ENCODE assay signal across 19 mouse cellular contexts in the genomic region with DNA sequence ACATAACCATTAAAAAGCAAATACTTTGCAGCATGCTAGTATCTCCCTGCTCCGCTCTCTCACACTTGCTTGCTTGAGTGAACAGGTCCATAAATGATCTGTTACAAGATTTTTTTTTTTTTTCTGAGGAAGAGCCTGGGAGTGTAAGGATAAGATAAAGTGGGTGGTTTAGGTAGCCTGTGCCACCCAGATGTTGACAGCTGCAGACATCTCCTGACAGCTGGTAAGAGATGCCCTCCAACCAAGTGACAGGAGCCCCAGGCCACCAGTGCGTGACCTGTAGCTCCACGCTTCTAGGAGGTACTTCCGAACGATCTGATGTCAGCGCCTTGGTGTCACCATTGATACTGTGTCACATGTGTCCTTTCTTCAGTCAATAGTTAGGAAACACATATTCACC.
"Had no signal": no experiment of that assay in that cellular context is flagged by ENCODE, and none has a peak within 500 bp of the region (broad histone marks: within the 10 kb centered on the region; RNA-seq: fewer than 3 reads in every experiment).

No protein-coding gene starts in this region.

- H3K4me1 ChIP-seq: intestine, embryonic 15.5 days; limb, embryonic 13.5 days; midbrain, embryonic 12.5 days; midbrain, embryonic 15.5 days; neural tube, embryonic 13.5 days; stomach, embryonic 15.5 days had no signal

- H3K27me3 ChIP-seq: intestine, embryonic 15.5 days; limb, embryonic 13.5 days; megakaryocyte, embryonic 14.5 days; midbrain, embryonic 12.5 days; midbrain, embryonic 15.5 days; neural tube, embryonic 13.5 days; stomach, embryonic 15.5 days had no signal

- H3K9ac ChIP-seq: intestine, embryonic 15.5 days; limb, embryonic 13.5 days; lung, embryonic 14.5 days; midbrain, embryonic 12.5 days; midbrain, embryonic 15.5 days; neural tube, embryonic 13.5 days; stomach, embryonic 15.5 days had no signal

- ATAC-seq: intestine, embryonic 15.5 days; lung, postnatal 0 days; midbrain, embryonic 15.5 days had no signal

- H3K4me3 ChIP-seq: intestine, embryonic 15.5 days; limb, embryonic 10.5 days; limb, embryonic 13.5 days; megakaryocyte, embryonic 14.5 days; midbrain, embryonic 12.5 days; midbrain, embryonic 15.5 days; myocyte; neural tube, embryonic 13.5 days; stomach, embryonic 15.5 days had no signal

- H3K9me3 ChIP-seq: intestine, embryonic 15.5 days; limb, embryonic 10.5 days; limb, embryonic 13.5 days; megakaryocyte, embryonic 14.5 days; midbrain, embryonic 12.5 days; midbrain, embryonic 15.5 days; neural tube, embryonic 13.5 days; stomach, embryonic 15.5 days had no signal

- DNase-seq: kidney, adult 18-20 months; kidney, adult 9 months; kidney, postnatal 14 days; kidney, postnatal 4 days; lung, embryonic 14.5 days; retina, postnatal 1 day; right cerebral cortex, postnatal 25 days; spleen, adult 18-20 months; thymus, postnatal 25 days had no signal

- H3K36me3 ChIP-seq: limb, embryonic 10.5 days; midbrain, embryonic 15.5 days had no signal

- H3K4me2 ChIP-seq: intestine, embryonic 15.5 days; limb, embryonic 13.5 days; lung, embryonic 14.5 days; midbrain, embryonic 12.5 days; midbrain, embryonic 15.5 days; neural tube, embryonic 13.5 days; stomach, embryonic 15.5 days had no signal

- H3K27ac ChIP-seq: intestine, embryonic 15.5 days; limb, embryonic 10.5 days; limb, embryonic 13.5 days; midbrain, embryonic 12.5 days; midbrain, embryonic 15.5 days; neural tube, embryonic 13.5 days; stomach, embryonic 15.5 days had no signal
